Mouse (Mus musculus) CH12.LX (cell line): Measurements from ENCODE around the gene Prkn. TPM values are rescaled to one million over a fixed set of nuclear protein-coding genes. Genes with fewer than 3 reads are reported as not detected.
A peak's percentile ranks its signal among the peaks of the same experiment; 100 is the strongest.

Experiments used
- DNase-seq: peaks from one replicate; pipeline ENCODE4 v3.0.0-alpha.2; 2013; ENCODE audit errors: extremely low read depth
- H3K27ac ChIP-seq: 2 replicates; pipeline ENCODE4 v1.5.1; 2012; ENCODE audit warnings: low read depth, mild to moderate bottlenecking, control low read depth, moderate library complexity; ENCODE audit not compliant: insufficient read depth
- H3K27me3 ChIP-seq: replicated peaks from 2 replicates; pipeline ENCODE3; 2012; ENCODE audit warnings: inconsistent platforms
- H3K36me3 ChIP-seq, 2 experiments: replicated peaks in 1 of 2; 2 replicates each; pipeline versions ENCODE3 to v1.6.1; 2012; ENCODE audit warnings: inconsistent platforms in 1 of 2, low read length in 1 of 2, mild to moderate bottlenecking in 1 of 2, mixed read lengths in 1 of 2, moderate library complexity in 1 of 2; ENCODE audit not compliant: control insufficient read depth in 1 of 2, insufficient read depth in 1 of 2
- H3K4me1 ChIP-seq, 2 experiments: 2 replicates each; pipeline ENCODE4 v1.6.1; 2012; ENCODE audit warnings: inconsistent platforms in 1 of 2, moderate library complexity in 1 of 2; ENCODE audit not compliant: insufficient read depth in 2 of 2, control insufficient read depth in 1 of 2
- H3K4me2 ChIP-seq: 2 replicates; pipeline ENCODE4 v1.6.1; 2012; ENCODE audit warnings: low read depth, mild to moderate bottlenecking, control low read depth; ENCODE audit not compliant: poor library complexity, insufficient read depth, severe bottlenecking
- H3K4me3 ChIP-seq, 3 experiments: fragments of 150-350 bp in 1 of 3; sonication (generic) in 1 of 3; replicated peaks in 1 of 3; 2 replicates each; pipeline versions ENCODE3 to v1.5.1; 2011 to 2012; ENCODE audit warnings: low read depth in 2 of 3, low read length in 2 of 3, mild to moderate bottlenecking in 2 of 3, moderate library complexity in 2 of 3, control low read depth in 1 of 3, improper control_type of control experiment in 1 of 3, inconsistent platforms in 1 of 3, mixed read lengths in 1 of 3; ENCODE audit not compliant: poor library complexity in 1 of 3
- H3K79me2 ChIP-seq: replicated peaks from 2 replicates; pipeline ENCODE4 v1.6.1; 2012; ENCODE audit warnings: mild to moderate bottlenecking, moderate library complexity; ENCODE audit not compliant: control insufficient read depth, poor library complexity, insufficient read depth, severe bottlenecking; ENCODE audit errors: extremely low read depth
- H3K9ac ChIP-seq: 2 replicates; pipeline ENCODE4 v1.6.1; 2012; ENCODE audit warnings: low read depth, mild to moderate bottlenecking, control low read depth, moderate library complexity; ENCODE audit not compliant: insufficient read depth
- H3K9me3 ChIP-seq: replicated peaks from 2 replicates; pipeline ENCODE3; 2012; ENCODE audit warnings: low read length, inconsistent platforms, mixed read lengths
- BHLHE40 ChIP-seq: IDR thresholded peaks from 2 replicates; pipeline ENCODE4 v1.6.1; 2011; ENCODE audit warnings: mild to moderate bottlenecking, low read depth, low read length, improper control_type of control experiment
- CHD1 ChIP-seq: IDR thresholded peaks from 2 replicates; pipeline ENCODE4 v1.6.1; 2012; ENCODE audit warnings: low read depth, low read length, improper control_type of control experiment, inconsistent platforms
- CHD2 ChIP-seq: IDR thresholded peaks from 2 replicates; pipeline ENCODE4 v1.6.1; 2011; ENCODE audit warnings: low read length, improper control_type of control experiment
- CTCF ChIP-seq, 2 experiments: IDR thresholded peaks in 1 of 2; conservative IDR thresholded peaks in 1 of 2; 2 replicates each; pipeline ENCODE4 v1.5.1; 2011 to 2012; ENCODE audit warnings: low read depth in 2 of 2, low read length in 2 of 2, improper control_type of control experiment in 1 of 2, inconsistent platforms in 1 of 2, mild to moderate bottlenecking in 1 of 2, moderate library complexity in 1 of 2
- E2F4 ChIP-seq: IDR thresholded peaks from 2 replicates; pipeline ENCODE4 v1.6.1; 2011; ENCODE audit warnings: low read depth, low read length, improper control_type of control experiment; ENCODE audit not compliant: insufficient replicate concordance
- ELF1 ChIP-seq: IDR thresholded peaks from 2 replicates; pipeline ENCODE4 v1.6.1; 2014; ENCODE audit warnings: low read depth, mild to moderate bottlenecking, inconsistent platforms, low read length, improper control_type of control experiment
- ETS1 ChIP-seq: conservative IDR thresholded peaks from 2 replicates; pipeline ENCODE4 v1.6.1; 2012; ENCODE audit warnings: low read depth, mild to moderate bottlenecking, inconsistent platforms, low read length, improper control_type of control experiment, moderate library complexity
- IRF4 ChIP-seq: IDR thresholded peaks from 2 replicates; pipeline ENCODE4 v1.6.1; 2014; ENCODE audit warnings: low read depth, mild to moderate bottlenecking, inconsistent platforms, low read length, improper control_type of control experiment
- JUN ChIP-seq: IDR thresholded peaks from 2 replicates; pipeline ENCODE4 v1.6.1; 2011; ENCODE audit warnings: low read depth, mild to moderate bottlenecking, low read length, improper control_type of control experiment, moderate library complexity; ENCODE audit not compliant: insufficient read depth
- KAT2A ChIP-seq: IDR thresholded peaks from 2 replicates; pipeline ENCODE4 v1.6.1; 2012; ENCODE audit warnings: low read length, improper control_type of control experiment, inconsistent platforms; ENCODE audit not compliant: insufficient replicate concordance
- MAX ChIP-seq: IDR thresholded peaks from 2 replicates; pipeline ENCODE4 v1.6.1; 2011; ENCODE audit warnings: low read length, improper control_type of control experiment
- MAZ ChIP-seq: IDR thresholded peaks from 2 replicates; pipeline ENCODE4 v1.6.1; 2012; ENCODE audit warnings: low read depth, mild to moderate bottlenecking, inconsistent platforms, low read length, improper control_type of control experiment, moderate library complexity
- MEF2A ChIP-seq: IDR thresholded peaks from 2 replicates; pipeline ENCODE4 v1.6.1; 2014; ENCODE audit warnings: low read depth, mild to moderate bottlenecking, inconsistent platforms, low read length, improper control_type of control experiment, borderline replicate concordance
- MXI1 ChIP-seq: IDR thresholded peaks from 2 replicates; pipeline ENCODE4 v1.6.1; 2011; ENCODE audit warnings: mild to moderate bottlenecking, low read depth, low read length, improper control_type of control experiment
- POLR2A ChIP-seq: IDR thresholded peaks from 2 replicates; pipeline ENCODE4 v1.6.1; 2011; ENCODE audit warnings: low read depth, mild to moderate bottlenecking, improper control_type of control experiment, low read length
- POLR2AphosphoS2 ChIP-seq: IDR thresholded peaks from 2 replicates; pipeline ENCODE4 v1.6.1; 2011; ENCODE audit warnings: low read depth, low read length, improper control_type of control experiment
- RAD21 ChIP-seq: IDR thresholded peaks from 2 replicates; pipeline ENCODE4 v1.6.1; 2011; ENCODE audit warnings: low read depth, mild to moderate bottlenecking, low read length, improper control_type of control experiment, moderate library complexity
- RCOR1 ChIP-seq: conservative IDR thresholded peaks from 2 replicates; pipeline ENCODE4 v1.6.1; 2012; ENCODE audit warnings: low read depth, mild to moderate bottlenecking, inconsistent platforms, low read length, improper control_type of control experiment
- SIN3A ChIP-seq: IDR thresholded peaks from 2 replicates; pipeline ENCODE4 v1.6.1; 2012; ENCODE audit warnings: low read length, improper control_type of control experiment, inconsistent platforms
- SMC3 ChIP-seq: IDR thresholded peaks from 2 replicates; pipeline ENCODE4 v1.6.1; 2011; ENCODE audit warnings: low read depth, low read length, improper control_type of control experiment
- TBP ChIP-seq: conservative IDR thresholded peaks from 2 replicates; pipeline ENCODE4 v1.6.1; 2011; ENCODE audit warnings: low read depth, low read length, improper control_type of control experiment
- TCF12 ChIP-seq: IDR thresholded peaks from 2 replicates; pipeline ENCODE4 v1.6.1; 2014; ENCODE audit warnings: low read depth, mild to moderate bottlenecking, inconsistent platforms, low read length, improper control_type of control experiment
- ZC3H11A ChIP-seq: IDR thresholded peaks from 2 replicates; pipeline ENCODE4 v1.6.1; 2012; ENCODE audit warnings: low read depth, mild to moderate bottlenecking, inconsistent platforms, low read length, improper control_type of control experiment
- ZKSCAN1 ChIP-seq: IDR thresholded peaks from 2 replicates; pipeline ENCODE4 v1.6.1; 2012; ENCODE audit warnings: low read depth, inconsistent platforms, low read length, improper control_type of control experiment, borderline replicate concordance
- ZNF384 ChIP-seq: IDR thresholded peaks from 2 replicates; pipeline ENCODE4 v1.6.1; 2012; ENCODE audit warnings: low read depth, low read length, improper control_type of control experiment, inconsistent platforms
- dilution Hi-C: fragments of 300-500 bp; cut with MboI; formaldehyde crosslinking; loops from 2 replicates; pipeline ENCODE4 v1.14.3; 2020; ENCODE audit warnings: low sequenced_read_pairs; ENCODE audit not compliant: extremely low pct_unique_long_range_greater_than_20kb, extremely low pct_ligation_motif_present
- in situ Hi-C: fragments of 300-500 bp; cut with MboI; formaldehyde crosslinking; loops from 3 replicates; pipeline ENCODE4 v1.14.3; 2019; ENCODE audit warnings: low sequenced_read_pairs, low pct_ligation_motif_present, low pct_unique_long_range_greater_than_20kb, mixed read lengths
- polyA plus RNA-seq: library from polyadenylated mRNA; unstranded; fragments of >175 nt; gene quantifications from 2 replicates; pipeline ENCODE4 v1.2.1, GENCODE M21; 2012; ENCODE audit warnings: low read depth; ENCODE audit not compliant: insufficient read length
- total RNA-seq, 2 experiments: library from RNA; depleted of rRNA; stranded (reverse); fragments of 300-350 nt in 1 of 2; fragments of >200 nt in 1 of 2; gene quantifications; 2 replicates each; pipeline ENCODE4 v1.2.3; 2012 to 2014

Prkn gene
- total and polyA plus RNA-seq, 3 experiments = 0.08 TPM; not detected in 2

GRCm38 (mm10) chr17:12039922-12040321, 1199.7 kb downstream of the Prkn start:
- TF ChIP-seq MAX = 0 out of 2 replicates have a peak, but pooled peaks have one; percentile 13
- TF ChIP-seq ETS1 = no peak
- TF ChIP-seq MEF2A = no peak
- TF ChIP-seq BHLHE40 = peak; percentile 51; the same call in 1 of the 2 replicates
- TF ChIP-seq TBP = peak; percentile 92
- no peak for TF ChIP-seq CHD2
- no peak for TF ChIP-seq ZC3H11A
- TF ChIP-seq TCF12 = peak; percentile 31; the same call in 1 of the 2 replicates
- peak; percentile 7; the same call in 1 of the 2 replicates for TF ChIP-seq SMC3
- TF ChIP-seq JUN = no peak
- TF ChIP-seq CHD1 = no peak
- TF ChIP-seq ELF1 = peak; percentile 42; the same call in 1 of the 2 replicates
- 0 out of 2 replicates have a peak, but pooled peaks have one; percentile 32 for TF ChIP-seq IRF4
- TF ChIP-seq, all 38 proteins: peak for 7
- Histone ChIP-seq H3K4me3 (no peak overlapping the region), H3K79me2 (no peaks in the 10 kb centered on the region), H3K4me2 (peak overlapping the region; percentile 56; the same call in 1 of the 2 replicates), H3K9ac (no peak overlapping the region), H3K9me3 (no peaks in the 10 kb centered on the region), H3K36me3 (no peaks in the 10 kb centered on the region), H3K27ac (no peak overlapping the region), H3K4me1 (peaks cover 9 to 15% of the 10 kb centered on the region in 2 experiments), H3K27me3 (no peaks in the 10 kb centered on the region)
- in situ Hi-C loops = loop anchor here (5.0 to 10.0 kb wide), 2 partner anchors 172 to 325 kb away; no protein-coding TSS in a partner anchor
- dilution Hi-C loops = no loop called here
- DNase-seq = peak; percentile 42

- H3K4me1 ChIP-seq = peaks cover 9 to 15% of the 10 kb centered on the region in 2 experiments
- H3K9ac ChIP-seq = no peak overlapping the region
- in situ Hi-C loops = no loop called here
- H3K9me3 ChIP-seq = no peaks in the 10 kb centered on the region
- no peak overlapping the region for H3K4me2 ChIP-seq
- DNase-seq = no peak
- H3K27me3 ChIP-seq = no peaks in the 10 kb centered on the region
- dilution Hi-C loops = no loop called here
- H3K79me2 ChIP-seq = no peaks in the 10 kb centered on the region
- H3K27ac ChIP-seq = no peak overlapping the region
- TF ChIP-seq KAT2A = no peak
- no peak for TF ChIP-seq ELF1
- no peak for TF ChIP-seq MAZ
- no peak for TF ChIP-seq ZNF384
- no peak for TF ChIP-seq E2F4
- no peak for TF ChIP-seq POLR2A
- TF ChIP-seq ZKSCAN1 = no peak
- TF ChIP-seq POLR2AphosphoS2 = no peak
- TF ChIP-seq JUN = no peak
- no peak for TF ChIP-seq IRF4
- no peak for TF ChIP-seq RAD21
- no peak for TF ChIP-seq MEF2A
- no peak for TF ChIP-seq RCOR1
- TF ChIP-seq CHD2 = no peak
- no peak for TF ChIP-seq MXI1
- TF ChIP-seq SIN3A = no peak
- TF ChIP-seq CTCF (conservative IDR thresholded peaks at IDR 0.05 in 1 of 2, IDR thresholded peaks at IDR 0.05 in 1 of 2; ENCODE audit: low read depth in 2 of 2, low read length in 2 of 2) = no peak
- no peak overlapping the region for H3K4me3 ChIP-seq
- no peaks in the 10 kb centered on the region for H3K36me3 ChIP-seq
These were observed 1200.4 kb downstream of the Prkn start for GRCm38 (mm10) chr17:12040546-12040945.
